Mouse (Mus musculus): ENCODE results near the gene Rara. TPM values are rescaled to one million over a fixed set of nuclear protein-coding genes. Genes with fewer than 3 reads are reported as not detected.

Rara gene
- polyA plus RNA-seq, 1 experiment from 2014 or later = 22.4 TPM

DNA sequence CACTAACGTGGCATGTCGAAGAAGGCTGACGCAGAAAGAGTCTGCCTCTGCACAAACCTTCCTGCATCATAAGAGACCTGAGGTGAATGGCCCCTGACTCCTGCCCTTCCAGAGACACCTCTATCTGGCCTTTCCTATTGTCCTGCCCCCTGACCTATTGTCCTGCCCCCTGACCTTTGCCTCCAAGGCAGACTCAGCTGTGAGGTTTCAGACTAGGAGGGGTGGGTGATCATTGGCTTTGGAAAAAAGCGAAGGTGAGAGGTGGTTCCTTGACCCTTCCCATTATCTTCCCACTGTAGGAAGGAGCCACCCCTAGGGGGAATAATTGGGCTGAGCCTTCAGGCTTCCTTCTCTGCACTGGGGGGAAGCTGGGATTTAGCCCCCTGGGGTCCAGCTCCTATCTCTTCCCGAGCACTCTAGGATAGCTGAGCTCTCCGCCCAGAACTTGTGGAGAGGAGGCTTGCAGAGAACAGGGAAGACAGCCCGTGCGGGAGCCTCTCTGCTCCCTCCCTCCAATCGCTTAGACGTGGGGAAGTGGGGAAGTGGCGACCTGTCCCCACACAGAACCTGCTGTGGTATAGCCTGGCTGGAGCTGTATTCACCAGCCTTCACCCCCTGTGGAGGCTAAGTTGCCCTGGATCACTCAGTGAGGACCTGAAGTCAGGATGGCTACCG is 34.9 kb downstream of the Rara start:
- WGBS = 10% methylated on average over 12 of the region's 12 CpGs
- Histone ChIP-seq H3K4me1 (replicated peaks; ENCODE audit: control insufficient read depth, insufficient read depth, low read length) (peaks cover 24% of the 10 kb centered on the region), H3K4me2 (replicated peaks; ENCODE audit: low read depth) (peak overlapping the region; percentile 98), H3K27me3 (replicated peaks; ENCODE audit: control insufficient read depth, insufficient read depth, low read length) (no peaks in the 10 kb centered on the region), H3K27ac (ENCODE audit: low read depth, low read length) (peak overlapping the region; percentile 81), H3K36me3 (ENCODE audit: control insufficient read depth, insufficient read depth) (peaks cover 16% of the 10 kb centered on the region), H3K4me3 (ENCODE audit: low read depth, low read length) (peak overlapping the region; percentile 81), H3K9me3 (ENCODE audit: control insufficient read depth) (no peaks in the 10 kb centered on the region), H3K9ac (ENCODE audit: low read depth, low read length) (peak overlapping the region; percentile 48; the same call in 1 of the 2 replicates)
- no peak for ATAC-seq
- TF ChIP-seq CTCF (IDR thresholded peaks at IDR 0.05; ENCODE audit: low read depth) = peak; percentile 21; the same call in 1 of the 2 replicates

DNA sequence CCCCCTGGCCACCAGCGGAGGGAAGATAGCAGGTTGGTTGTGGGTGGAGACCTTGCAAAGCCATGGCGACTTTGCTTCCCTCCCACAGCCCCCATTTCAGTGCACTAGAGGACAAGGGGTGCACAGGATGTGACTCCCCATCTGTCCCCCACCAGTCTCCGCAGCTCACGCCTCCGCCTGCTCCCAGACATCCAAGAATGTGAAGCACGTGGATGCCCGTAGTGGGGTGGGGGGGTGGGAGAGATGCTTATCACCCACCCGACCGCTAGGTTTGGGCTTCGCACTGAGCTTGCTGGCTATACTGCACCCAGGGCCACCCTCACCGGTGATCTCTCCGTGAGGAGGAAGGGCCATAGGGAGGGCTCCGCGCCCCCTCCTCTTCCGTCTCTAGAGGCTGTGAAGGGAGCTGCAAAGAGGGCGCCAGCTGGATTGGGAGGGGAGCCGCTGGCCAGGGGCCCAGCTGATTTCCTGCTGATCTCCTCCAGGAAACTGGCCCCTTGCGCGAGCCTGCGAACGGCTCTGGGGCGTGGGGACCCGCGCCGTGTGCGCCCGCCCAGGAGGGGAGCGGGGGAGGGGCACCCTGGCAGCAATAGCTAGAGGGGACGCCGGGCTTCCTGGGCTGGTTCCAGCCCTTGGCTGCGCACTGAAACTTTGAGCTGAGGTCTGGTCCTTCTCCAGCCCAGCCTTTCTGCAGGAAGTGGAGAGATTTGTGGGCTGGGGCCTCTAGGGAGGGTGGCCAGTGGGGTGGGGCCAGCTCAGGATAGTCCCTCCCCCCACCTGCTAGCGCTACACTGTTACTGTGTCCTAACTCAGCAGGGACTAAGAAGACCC is 35.8 kb downstream of the Rara start:
- under 1% methylated on average over 31 of the region's 32 CpGs for WGBS
- Histone ChIP-seq H3K9me3 (ENCODE audit: control insufficient read depth) (no peaks in the 10 kb centered on the region), H3K36me3 (ENCODE audit: control insufficient read depth, insufficient read depth) (peaks cover 24% of the 10 kb centered on the region), H3K27me3 (replicated peaks; ENCODE audit: control insufficient read depth, insufficient read depth, low read length) (no peaks in the 10 kb centered on the region), H3K4me1 (replicated peaks; ENCODE audit: control insufficient read depth, insufficient read depth, low read length) (peaks cover 24% of the 10 kb centered on the region), H3K4me3 (ENCODE audit: low read depth, low read length) (peak overlapping the region; percentile 81), H3K27ac (ENCODE audit: low read depth, low read length) (peak overlapping the region; percentile 81), H3K4me2 (replicated peaks; ENCODE audit: low read depth) (peak overlapping the region; percentile 98), H3K9ac (ENCODE audit: low read depth, low read length) (peak overlapping the region; percentile 48)
- ATAC-seq = peak; percentile 77
- peak; percentile 27; the same call in 1 of the 2 replicates for TF ChIP-seq CTCF (IDR thresholded peaks at IDR 0.05; ENCODE audit: low read depth)

DNA sequence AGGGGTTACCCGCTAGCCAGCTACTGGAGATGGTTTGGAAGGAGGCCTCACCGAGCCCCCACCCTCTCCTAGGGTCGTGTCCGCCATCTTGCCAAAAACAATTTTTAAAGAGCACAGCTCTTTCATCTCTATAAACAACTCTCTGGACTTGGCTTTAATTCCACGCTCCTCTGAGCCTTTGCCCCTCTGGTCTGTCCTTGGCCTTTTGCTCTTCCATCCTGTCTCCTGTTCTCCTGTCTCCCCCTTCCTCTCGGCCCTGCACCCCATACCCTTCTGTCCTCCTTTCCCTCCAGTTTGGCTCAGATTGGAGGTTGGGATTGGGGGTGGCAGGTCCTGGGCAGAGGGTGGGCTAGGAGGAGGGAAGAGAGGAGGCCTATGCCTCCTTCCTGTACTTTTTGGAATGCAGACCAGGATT is 36.6 kb downstream of the Rara start:
- no peak for ATAC-seq
- no peaks in the 10 kb centered on the region for H3K27me3 ChIP-seq (replicated peaks; ENCODE audit: control insufficient read depth, insufficient read depth, low read length)
- WGBS = 7% methylated on average over 6 of the region's 6 CpGs

GRCm38 (mm10) chr11:98964616-98965415 is 37.2 kb downstream of the Rara start:
- peaks cover 27% of the 10 kb centered on the region for H3K4me1 ChIP-seq (replicated peaks; ENCODE audit: control insufficient read depth, insufficient read depth, low read length)
- peak; percentile 34 for ATAC-seq

More for the DNA sequence above, 36.6 kb downstream of the Rara start:
- peak overlapping the region; percentile 98 for H3K4me2 ChIP-seq (replicated peaks; ENCODE audit: low read depth)
- no peak for TF ChIP-seq CTCF (IDR thresholded peaks at IDR 0.05; ENCODE audit: low read depth)
- no peaks in the 10 kb centered on the region for H3K9me3 ChIP-seq (ENCODE audit: control insufficient read depth)
- peak overlapping the region; percentile 81 for H3K4me3 ChIP-seq (ENCODE audit: low read depth, low read length)
- peak overlapping the region; percentile 48 for H3K9ac ChIP-seq (ENCODE audit: low read depth, low read length)
- peak overlapping the region; percentile 81 for H3K27ac ChIP-seq (ENCODE audit: low read depth, low read length)
- peaks cover 29% of the 10 kb centered on the region for H3K36me3 ChIP-seq (ENCODE audit: control insufficient read depth, insufficient read depth)
- H3K4me1 ChIP-seq (replicated peaks; ENCODE audit: control insufficient read depth, insufficient read depth, low read length) = peaks cover 24% of the 10 kb centered on the region

DNA sequence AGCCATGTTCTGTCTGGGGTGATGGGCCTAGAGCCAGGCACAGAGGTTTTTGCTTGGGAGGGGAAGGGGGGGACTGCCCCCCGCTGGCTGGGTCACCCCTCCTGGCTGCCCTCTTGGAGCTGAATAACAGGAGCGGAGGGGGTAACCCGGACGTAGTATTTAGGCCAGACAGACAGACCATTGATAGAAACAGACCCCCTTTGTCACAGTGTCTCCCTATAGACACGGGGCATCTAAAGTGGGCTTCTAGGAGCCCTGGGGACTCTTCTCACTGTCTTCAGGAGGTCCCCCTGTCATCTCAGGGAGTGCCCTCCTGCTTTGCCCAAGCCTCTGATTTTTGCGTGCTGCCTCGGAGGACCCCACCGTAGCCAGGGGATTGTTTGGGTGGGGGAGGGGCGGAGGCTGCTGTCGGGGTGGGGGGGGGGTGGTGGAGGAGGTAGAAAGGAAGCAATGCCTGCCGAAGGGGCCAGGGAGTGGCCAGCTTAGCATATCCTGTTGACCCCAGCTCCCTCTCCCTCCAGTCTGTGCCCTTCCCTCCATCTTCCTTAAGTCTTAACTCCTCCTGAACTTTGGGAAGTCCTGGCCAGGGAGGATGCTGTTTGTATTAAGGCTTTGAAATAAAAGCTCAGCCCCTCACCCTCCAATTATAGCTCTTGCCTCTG is 37.9 kb downstream of the Rara start:
- H3K9ac ChIP-seq (ENCODE audit: low read depth, low read length) = peak overlapping the region; percentile 18; the same call in 1 of the 2 replicates
- H3K36me3 ChIP-seq (ENCODE audit: control insufficient read depth, insufficient read depth) = peaks cover 41% of the 10 kb centered on the region
- ATAC-seq = no peak
- peak overlapping the region; percentile 98 for H3K4me2 ChIP-seq (replicated peaks; ENCODE audit: low read depth)
- no peak for TF ChIP-seq CTCF (IDR thresholded peaks at IDR 0.05; ENCODE audit: low read depth)
- H3K9me3 ChIP-seq (ENCODE audit: control insufficient read depth) = no peaks in the 10 kb centered on the region
- peak overlapping the region; percentile 81 for H3K27ac ChIP-seq (ENCODE audit: low read depth, low read length)
- H3K27me3 ChIP-seq (replicated peaks; ENCODE audit: control insufficient read depth, insufficient read depth, low read length) = no peaks in the 10 kb centered on the region
- H3K4me3 ChIP-seq (ENCODE audit: low read depth, low read length) = peak overlapping the region; percentile 81
- WGBS = 22% methylated on average over 9 of the region's 11 CpGs
- H3K4me1 ChIP-seq (replicated peaks; ENCODE audit: control insufficient read depth, insufficient read depth, low read length) = peaks cover 28% of the 10 kb centered on the region

More at GRCm38 (mm10) chr11:98964616-98965415, 37.2 kb downstream of the Rara start:
- H3K9me3 ChIP-seq (ENCODE audit: control insufficient read depth) = no peaks in the 10 kb centered on the region
- peaks cover 34% of the 10 kb centered on the region for H3K36me3 ChIP-seq (ENCODE audit: control insufficient read depth, insufficient read depth)
- peak overlapping the region; percentile 98 for H3K4me2 ChIP-seq (replicated peaks; ENCODE audit: low read depth)
- TF ChIP-seq CTCF (IDR thresholded peaks at IDR 0.05; ENCODE audit: low read depth) = no peak
- H3K27ac ChIP-seq (ENCODE audit: low read depth, low read length) = peak overlapping the region; percentile 81
- H3K27me3 ChIP-seq (replicated peaks; ENCODE audit: control insufficient read depth, insufficient read depth, low read length) = no peaks in the 10 kb centered on the region
- H3K9ac ChIP-seq (ENCODE audit: low read depth, low read length) = peak overlapping the region; percentile 48
- H3K4me3 ChIP-seq (ENCODE audit: low read depth, low read length) = peak overlapping the region; percentile 81
- WGBS = 17% methylated on average over 15 of the region's 15 CpGs
